12 mouse cellular contexts compared by ENCODE assay signal in genomic region chrX:162453821-162454402, GRCm38 (mm10).
DNase-seq lines count a peak whose midpoint lies in the region; ATAC-seq and TF ChIP-seq lines count a peak whose summit lies in the region.
"Had no signal": no experiment of that assay in that cellular context is flagged by ENCODE, and none has a peak within 500 bp of the region (broad histone marks: within the 10 kb centered on the region; RNA-seq: fewer than 3 reads in every experiment).

No protein-coding gene starts in this region.

- H3K27me3 ChIP-seq in hindbrain, embryonic 14.5 days (ENCODE audit: control insufficient read depth, insufficient read depth, low read length), result peaks cover 9% of the 10 kb centered on the region
- H3K27me3 ChIP-seq in hindbrain, embryonic 10.5 days (ENCODE audit: insufficient read depth, poor library complexity, severe bottlenecking), result peaks cover 45% of the 10 kb centered on the region
- no peaks in the 10 kb centered on the region for H3K27me3 ChIP-seq in lung, postnatal 0 days (replicated peaks; ENCODE audit: insufficient read depth, low read length)
- H3K27me3 ChIP-seq in liver, postnatal 0 days (ENCODE audit: insufficient read depth, low read length), result no peaks in the 10 kb centered on the region
- H3K27me3 ChIP-seq: heart, embryonic 12.5 days; hindbrain, embryonic 15.5 days had no signal

- H3K9me3 ChIP-seq in hindbrain, embryonic 14.5 days (ENCODE audit: control insufficient read depth, low read length), result no peaks in the 10 kb centered on the region
- no peaks in the 10 kb centered on the region for H3K9me3 ChIP-seq in hindbrain, embryonic 10.5 days
- H3K9me3 ChIP-seq in lung, postnatal 0 days (ENCODE audit: low read length), result no peaks in the 10 kb centered on the region
- no peaks in the 10 kb centered on the region for H3K9me3 ChIP-seq in liver, postnatal 0 days (ENCODE audit: low read length)
- H3K9me3 ChIP-seq: heart, embryonic 12.5 days; hindbrain, embryonic 15.5 days had no signal

- H3K9ac ChIP-seq in hindbrain, embryonic 14.5 days, result no peak overlapping the region
- H3K9ac ChIP-seq in lung, postnatal 0 days (replicated peaks; ENCODE audit: low read depth), result no peak overlapping the region
- no peak overlapping the region for H3K9ac ChIP-seq in liver, postnatal 0 days (replicated peaks)
- H3K9ac ChIP-seq: heart, embryonic 12.5 days; hindbrain, embryonic 15.5 days had no signal

- H3K4me3 ChIP-seq in hindbrain, embryonic 14.5 days (replicated peaks; ENCODE audit: low read length), result no peak overlapping the region
- no peak overlapping the region for H3K4me3 ChIP-seq in hindbrain, embryonic 10.5 days
- no peak overlapping the region for H3K4me3 ChIP-seq in lung, postnatal 0 days (ENCODE audit: low read depth, low read length)
- no peak overlapping the region for H3K4me3 ChIP-seq in liver, postnatal 0 days (ENCODE audit: low read depth, low read length)
- H3K4me3 ChIP-seq: heart, embryonic 12.5 days; hindbrain, embryonic 15.5 days had no signal

- H3K4me1 ChIP-seq in hindbrain, embryonic 14.5 days (replicated peaks; ENCODE audit: control insufficient read depth, insufficient read depth, low read length), result no peaks in the 10 kb centered on the region
- no peaks in the 10 kb centered on the region for H3K4me1 ChIP-seq in hindbrain, embryonic 10.5 days (replicated peaks)
- no peaks in the 10 kb centered on the region for H3K4me1 ChIP-seq in lung, postnatal 0 days (ENCODE audit: insufficient read depth, low read depth, low read length)
- H3K4me1 ChIP-seq in liver, postnatal 0 days (ENCODE audit: insufficient read depth), result no peaks in the 10 kb centered on the region
- H3K4me1 ChIP-seq: heart, embryonic 12.5 days; hindbrain, embryonic 15.5 days had no signal

- H3K36me3 ChIP-seq in hindbrain, embryonic 14.5 days (replicated peaks; ENCODE audit: control insufficient read depth, insufficient read depth), result no peaks in the 10 kb centered on the region
- H3K36me3 ChIP-seq in hindbrain, embryonic 10.5 days, result no peaks in the 10 kb centered on the region
- no peaks in the 10 kb centered on the region for H3K36me3 ChIP-seq in lung, postnatal 0 days (ENCODE audit: insufficient read depth, low read length)
- no peaks in the 10 kb centered on the region for H3K36me3 ChIP-seq in liver, postnatal 0 days (replicated peaks; ENCODE audit: insufficient read depth, low read length)
- H3K36me3 ChIP-seq: heart, embryonic 12.5 days; hindbrain, embryonic 15.5 days had no signal

- TF ChIP-seq POLR2A in brain, embryonic 14.5 days (IDR thresholded peaks at IDR 0.05; ENCODE audit: borderline replicate concordance, extremely low read depth, insufficient read depth, insufficient read length, poor library complexity, severe bottlenecking), result no peak

- H3K4me2 ChIP-seq in hindbrain, embryonic 14.5 days (replicated peaks), result no peak overlapping the region
- no peak overlapping the region for H3K4me2 ChIP-seq in lung, postnatal 0 days (replicated peaks; ENCODE audit: low read depth, low read length)
- no peak overlapping the region for H3K4me2 ChIP-seq in liver, postnatal 0 days (ENCODE audit: low read depth, low read length)
- H3K4me2 ChIP-seq: heart, embryonic 12.5 days; hindbrain, embryonic 15.5 days had no signal

- WGBS in hindbrain, embryonic 14.5 days, result 63% methylated on average over 7 of the region's 7 CpGs
- 61% methylated on average over 7 of the region's 7 CpGs for WGBS in hindbrain, embryonic 10.5 days
- 55% methylated on average over 7 of the region's 7 CpGs for WGBS in lung, postnatal 0 days
- WGBS in liver, postnatal 0 days (ENCODE audit: insufficient replicate concordance), result 61% methylated on average over 7 of the region's 7 CpGs

- peak; percentile 51 for TF ChIP-seq CTCF in lung, postnatal 0 days (IDR thresholded peaks at IDR 0.05)
- TF ChIP-seq CTCF in brain, embryonic 14.5 days (IDR thresholded peaks at IDR 0.05; ENCODE audit: borderline replicate concordance, extremely low read depth, insufficient read depth, insufficient read length), result no peak
- TF ChIP-seq CTCF in liver, postnatal 0 days (IDR thresholded peaks at IDR 0.05; ENCODE audit: low read depth), result peak; percentile 50

- no peak for TF ChIP-seq EP300 in lung, postnatal 0 days (IDR thresholded peaks at IDR 0.05)
- TF ChIP-seq EP300 in liver, postnatal 0 days (IDR thresholded peaks at IDR 0.05; ENCODE audit: low read depth), result no peak

- H3K27ac ChIP-seq in hindbrain, embryonic 14.5 days, result no peak overlapping the region
- H3K27ac ChIP-seq in hindbrain, embryonic 10.5 days, result no peak overlapping the region
- H3K27ac ChIP-seq in lung, postnatal 0 days (ENCODE audit: low read length), result no peak overlapping the region
- no peak overlapping the region for H3K27ac ChIP-seq in liver, postnatal 0 days (ENCODE audit: low read depth)
- H3K27ac ChIP-seq: hindbrain, embryonic 15.5 days; macrophage had no signal

- no peak for ATAC-seq in hindbrain, embryonic 14.5 days (ENCODE audit: low FRiP score)
- no peak for ATAC-seq in lung, postnatal 0 days
- ATAC-seq in liver, postnatal 0 days, result no peak

- DNase-seq in hindbrain, embryonic 14.5 days (ENCODE audit: low spot score), result peak; percentile 25
- DNase-seq in hindbrain, embryonic 10.5 days (ENCODE audit: low spot score), result no peak
- DNase-seq in lung, postnatal 0 days (ENCODE audit: low spot score), result peak; percentile 25
- no peak for DNase-seq in lung, postnatal 14 days
- DNase-seq in brain, embryonic 14.5 days (ENCODE audit: low read depth), result peak; percentile 5
- no peak for DNase-seq in liver, postnatal 0 days
- DNase-seq in layer of hippocampus, adult 18-20 months (ENCODE audit: low spot score in 2 of 2), result no peak
- no peak for DNase-seq in urinary bladder, postnatal 14 days (ENCODE audit: low spot score)
- DNase-seq: cerebellum, postnatal 36 days had no signal

Comparison
In these comparisons a context has a peak if more than half of its experiments do, and no peak if none do; other contexts are left out.
1. DNase-seq: peak in hindbrain, embryonic 14.5 days (single experiment), lung, postnatal 0 days (single experiment) and brain, embryonic 14.5 days (single experiment); none in hindbrain, embryonic 10.5 days (single experiment), lung, postnatal 14 days (single experiment), liver, postnatal 0 days (single experiment), layer of hippocampus, adult 18-20 months (0 of 2) and urinary bladder, postnatal 14 days (single experiment).